Mouse (Mus musculus): ENCODE data around the gene Htatip2. TPM values are rescaled to one million over a fixed set of nuclear protein-coding genes. Genes with fewer than 3 reads are reported as not detected.

Gene Htatip2
- polyA plus RNA-seq (2012; rRNA removed), result 24.9 and 25.5 TPM in 2 replicates

DNA sequence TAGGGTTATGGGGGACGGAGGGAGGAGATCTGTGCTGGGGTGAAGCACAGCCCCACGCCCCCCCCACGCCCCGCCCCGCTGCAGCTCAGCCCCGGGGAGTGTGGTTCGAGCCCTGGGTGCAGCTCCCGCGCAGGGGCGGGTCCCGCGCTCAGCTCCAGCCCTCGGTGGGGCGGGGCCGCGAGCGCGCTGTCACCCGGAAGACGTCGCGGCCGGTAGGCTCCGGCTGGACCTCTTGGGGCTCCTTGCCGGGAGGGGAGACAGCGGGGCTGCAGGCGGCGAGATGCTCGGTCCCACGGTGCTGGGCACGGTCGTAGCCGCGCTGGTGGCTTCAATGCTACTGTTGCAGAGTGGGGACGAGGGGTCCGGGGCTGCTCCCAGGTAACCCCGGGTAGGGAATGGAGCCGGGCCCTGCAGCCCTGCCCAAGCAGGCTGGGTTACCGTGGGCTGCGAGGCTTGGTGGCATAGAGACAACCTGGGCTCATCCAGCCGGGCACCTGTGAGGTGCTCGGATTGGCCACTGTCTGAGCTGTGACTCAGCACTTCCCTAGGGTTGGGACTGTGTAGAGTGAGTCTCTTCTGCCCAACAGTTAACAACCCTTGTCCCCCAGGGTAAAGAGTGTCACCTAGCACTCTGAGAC is at the start of gene Htatip2:
Gene Htatip2, plus strand, starts transcription at position 182 of the 638 bp plus-strand sequence.

DNA sequence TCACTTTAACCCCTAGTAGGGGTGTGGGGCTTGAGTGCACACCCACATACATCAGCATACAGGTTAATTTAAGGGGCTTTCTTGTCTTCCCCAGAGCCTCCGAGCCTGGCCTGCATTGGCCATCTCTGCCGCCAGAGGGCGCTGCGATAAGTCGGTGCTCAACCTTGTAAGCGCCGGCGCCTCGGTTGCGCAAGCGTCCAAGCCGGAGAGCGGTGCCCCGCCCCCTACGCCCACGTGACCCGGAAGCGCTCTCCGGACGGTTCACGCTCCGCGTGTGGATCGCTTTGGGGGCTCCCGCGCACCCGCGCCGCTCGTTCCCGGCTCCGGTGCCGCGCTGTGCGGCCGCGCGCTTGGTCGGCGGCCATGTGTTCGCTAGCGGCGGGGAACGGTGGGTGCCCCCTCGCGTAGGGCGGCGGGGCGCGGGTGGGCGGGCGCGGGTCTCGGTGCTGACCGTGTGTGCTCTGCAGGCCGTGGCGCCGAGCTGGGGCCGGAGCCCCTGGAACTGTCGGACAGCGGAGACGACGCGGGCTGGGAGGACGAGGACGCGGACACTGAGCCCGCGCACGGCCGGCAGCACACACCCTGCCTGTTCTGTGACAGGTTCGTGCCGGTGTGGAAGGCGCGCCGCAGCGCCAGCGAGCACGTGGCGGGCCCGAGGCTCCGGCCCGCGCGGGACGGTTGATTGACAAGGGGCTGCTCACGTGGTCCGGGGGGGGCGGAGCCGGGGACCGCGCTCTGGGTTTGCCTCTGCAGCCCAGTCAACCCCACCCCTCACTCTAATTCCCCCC is 19.4 kb downstream of the Htatip2 start, which contains the start of gene Prmt3:
Gene Prmt3, plus strand, starts transcription at position 233 of the 788 bp plus-strand sequence.

Other genes with a start within 250 kb of the Htatip2 start
- not detected in 2 replicates for gene Dbx1, start 122.3 kb upstream of the Htatip2 start, polyA plus RNA-seq (2012; rRNA removed)
- 9.2 and 10.2 TPM in 2 replicates for gene Prmt3, start 19.2 kb downstream of the Htatip2 start, polyA plus RNA-seq (2012; rRNA removed)
- gene Slc6a5, start 151.0 kb downstream of the Htatip2 start, polyA plus RNA-seq (2012; rRNA removed), result not detected in 2 replicates
- 0.07 TPM in 2 replicates for gene Nell1, start 215.7 kb downstream of the Htatip2 start, polyA plus RNA-seq (2012; rRNA removed)